Mouse (Mus musculus) hindbrain, embryonic 15.5 days (tissue): ENCODE results near the gene Gpc6. TPM values are rescaled to one million over a fixed set of nuclear protein-coding genes. Genes with fewer than 3 reads are reported as not detected.

Source experiments
- ATAC-seq: fragments of 200-750 bp; cut with Nextera tagmentation; 2 replicates; pipeline ENCODE4 v1.8.0; 2017; ENCODE audit warnings: low read depth, moderate number of reproducible peaks, moderate TSS enrichment; ENCODE audit not compliant: low FRiP score
- H3K27ac ChIP-seq: fragments of 300-500 bp; sonication (generic); replicated peaks from 2 replicates; pipeline ENCODE4 v1.5.1; 2015; ENCODE audit warnings: mild to moderate bottlenecking, inconsistent platforms
- H3K27me3 ChIP-seq: fragments of 300-500 bp; sonication (generic); 2 replicates; pipeline ENCODE4 v1.6.1; 2015; ENCODE audit warnings: control low read depth, inconsistent platforms
- H3K36me3 ChIP-seq: fragments of 300-500 bp; sonication (generic); 2 replicates; pipeline ENCODE4 v1.6.1; 2015; ENCODE audit warnings: control low read depth, inconsistent platforms
- H3K4me1 ChIP-seq: fragments of 300-500 bp; sonication (generic); replicated peaks from 2 replicates; pipeline ENCODE4 v1.6.1; 2015; ENCODE audit warnings: control low read depth, inconsistent platforms
- H3K4me2 ChIP-seq: fragments of 300-500 bp; sonication (generic); 2 replicates; pipeline ENCODE4 v1.6.1; 2015; ENCODE audit warnings: moderate library complexity, mild to moderate bottlenecking, inconsistent platforms
- H3K4me3 ChIP-seq: fragments of 300-500 bp; sonication (generic); 2 replicates; pipeline ENCODE4 v1.5.1; 2015; ENCODE audit warnings: mild to moderate bottlenecking, inconsistent platforms
- H3K9ac ChIP-seq: fragments of 300-500 bp; sonication (generic); 2 replicates; pipeline ENCODE4 v1.6.1; 2015; ENCODE audit warnings: inconsistent platforms
- H3K9me3 ChIP-seq: fragments of 300-500 bp; sonication (generic); 2 replicates; pipeline ENCODE4 v1.6.1; 2016; ENCODE audit warnings: control low read depth, inconsistent platforms
- WGBS: fragments of 180-500 bp; shearing (Covaris S2); methylation state at CpG from one replicate; pipeline ENCODE4 v1.1.7; 2015; 5-methylcytosine and 5-hydroxymethylcytosine counted together
- polyA plus RNA-seq: library from polyadenylated mRNA; unstranded; fragments of >200 nt; fragmentation: Nextera tagmentation; extraction: Ambion mirVana; gene quantifications from 2 replicates; pipeline ENCODE4 v1.2.1, GENCODE M21; 2015

Gene Gpc6
- polyA plus RNA-seq, 1 experiment from 2014 or later: 19.6 TPM

- Histone ChIP-seq H3K27me3 (no peaks in the 10 kb centered on the region), H3K9me3 (no peaks in the 10 kb centered on the region), H3K27ac (no peak overlapping the region), H3K4me3 (no peak overlapping the region), H3K4me1 (peaks cover 5% of the 10 kb centered on the region; the same call in 1 of the 2 replicates), H3K36me3 (no peaks in the 10 kb centered on the region), H3K4me2 (no peak overlapping the region), H3K9ac (no peak overlapping the region)
- 56% methylated on average over 5 of the region's 5 CpGs for WGBS
- no peak for ATAC-seq
Observed at GRCm38 (mm10) chr14:117022180-117022799, 97.2 kb downstream of the Gpc6 start.

GRCm38 (mm10) chr14:117034146-117034545, 109.0 kb downstream of the Gpc6 start:
- Histone ChIP-seq H3K4me1 (no peaks in the 10 kb centered on the region), H3K27ac (no peak overlapping the region), H3K36me3 (no peaks in the 10 kb centered on the region), H3K4me3 (no peak overlapping the region), H3K9ac (no peak overlapping the region), H3K4me2 (no peak overlapping the region), H3K9me3 (no peaks in the 10 kb centered on the region), H3K27me3 (no peaks in the 10 kb centered on the region)
- WGBS: 71% methylated on average over 4 of the region's 4 CpGs
- no peak for ATAC-seq

GRCm38 (mm10) chr14:117041017-117041416, 115.9 kb downstream of the Gpc6 start:
- H3K9ac ChIP-seq: no peak overlapping the region
- H3K4me1 ChIP-seq: no peaks in the 10 kb centered on the region
- H3K27me3 ChIP-seq: no peaks in the 10 kb centered on the region
- H3K4me2 ChIP-seq: no peak overlapping the region
- no peaks in the 10 kb centered on the region for H3K36me3 ChIP-seq
- H3K9me3 ChIP-seq: no peaks in the 10 kb centered on the region
- WGBS: 46% methylated on average over 5 of the region's 5 CpGs
- ATAC-seq: no peak
- H3K27ac ChIP-seq: no peak overlapping the region
- no peak overlapping the region for H3K4me3 ChIP-seq

GRCm38 (mm10) chr14:117048951-117049350, 123.8 kb downstream of the Gpc6 start:
- no peak for ATAC-seq
- Histone ChIP-seq H3K4me1 (no peaks in the 10 kb centered on the region; the same call in 1 of the 2 replicates), H3K9ac (no peak overlapping the region), H3K9me3 (no peaks in the 10 kb centered on the region), H3K27me3 (no peaks in the 10 kb centered on the region), H3K27ac (no peak overlapping the region), H3K4me2 (no peak overlapping the region), H3K4me3 (no peak overlapping the region), H3K36me3 (no peaks in the 10 kb centered on the region)
- WGBS: 54% methylated on average over 2 of the region's 2 CpGs

GRCm38 (mm10) chr14:117050877-117051276, 125.8 kb downstream of the Gpc6 start:
- Histone ChIP-seq H3K4me1 (no peaks in the 10 kb centered on the region; the same call in 1 of the 2 replicates), H3K4me2 (no peak overlapping the region), H3K4me3 (no peak overlapping the region), H3K9ac (no peak overlapping the region), H3K9me3 (no peaks in the 10 kb centered on the region), H3K36me3 (no peaks in the 10 kb centered on the region), H3K27ac (no peak overlapping the region), H3K27me3 (no peaks in the 10 kb centered on the region)
- no peak for ATAC-seq
- 66% methylated on average over 8 of the region's 8 CpGs for WGBS

- H3K27me3 ChIP-seq: no peaks in the 10 kb centered on the region
- H3K36me3 ChIP-seq: no peaks in the 10 kb centered on the region
- no peak overlapping the region for H3K4me3 ChIP-seq
- no peak overlapping the region for H3K4me2 ChIP-seq
- no peaks in the 10 kb centered on the region for H3K9me3 ChIP-seq
- 46% methylated on average over 6 of the region's 6 CpGs for WGBS
- no peak overlapping the region for H3K9ac ChIP-seq
- no peak for ATAC-seq
- H3K4me1 ChIP-seq: no peaks in the 10 kb centered on the region; the same call in 1 of the 2 replicates
- H3K27ac ChIP-seq: no peak overlapping the region
Observed at GRCm38 (mm10) chr14:117053361-117053760, 128.2 kb downstream of the Gpc6 start.

GRCm38 (mm10) chr14:117055134-117055533, 130.0 kb downstream of the Gpc6 start:
- H3K36me3 ChIP-seq: no peaks in the 10 kb centered on the region
- H3K27ac ChIP-seq: no peak overlapping the region
- H3K4me3 ChIP-seq: no peak overlapping the region
- H3K27me3 ChIP-seq: no peaks in the 10 kb centered on the region
- H3K9ac ChIP-seq: no peak overlapping the region
- H3K4me2 ChIP-seq: no peak overlapping the region
- peaks cover 3% of the 10 kb centered on the region; the same call in 1 of the 2 replicates for H3K4me1 ChIP-seq
- H3K9me3 ChIP-seq: no peaks in the 10 kb centered on the region
- ATAC-seq: no peak
- 74% methylated on average over 2 of the region's 2 CpGs for WGBS

GRCm38 (mm10) chr14:117061078-117061477, 136.0 kb downstream of the Gpc6 start:
- H3K4me2 ChIP-seq: no peak overlapping the region
- ATAC-seq: no peak
- WGBS: 40% methylated on average over 2 of the region's 2 CpGs

GRCm38 (mm10) chr14:117061527-117061926, 136.4 kb downstream of the Gpc6 start:
- no peak overlapping the region for H3K4me3 ChIP-seq
- ATAC-seq: no peak
- no peaks in the 10 kb centered on the region for H3K9me3 ChIP-seq
- H3K9ac ChIP-seq: no peak overlapping the region
- H3K36me3 ChIP-seq: no peaks in the 10 kb centered on the region
- 0 out of 2 replicates have a peak, but pooled peaks cover 3% of the 10 kb centered on the region for H3K4me1 ChIP-seq
- no peak overlapping the region for H3K4me2 ChIP-seq
- WGBS: 53% methylated on average over 2 of the region's 2 CpGs
- H3K27ac ChIP-seq: no peak overlapping the region
- no peaks in the 10 kb centered on the region for H3K27me3 ChIP-seq

More at GRCm38 (mm10) chr14:117061078-117061477, 136.0 kb downstream of the Gpc6 start:
- Histone ChIP-seq H3K4me1 (0 out of 2 replicates have a peak, but pooled peaks cover 3% of the 10 kb centered on the region), H3K9me3 (no peaks in the 10 kb centered on the region), H3K27me3 (no peaks in the 10 kb centered on the region), H3K36me3 (no peaks in the 10 kb centered on the region), H3K4me3 (no peak overlapping the region), H3K27ac (no peak overlapping the region), H3K9ac (no peak overlapping the region)

- no peak for ATAC-seq
Observed at GRCm38 (mm10) chr14:117068179-117068578, 143.1 kb downstream of the Gpc6 start.

GRCm38 (mm10) chr14:117070470-117071085, 145.5 kb downstream of the Gpc6 start:
- H3K9ac ChIP-seq: no peak overlapping the region
- no peaks in the 10 kb centered on the region for H3K27me3 ChIP-seq
- H3K9me3 ChIP-seq: no peaks in the 10 kb centered on the region
- H3K4me1 ChIP-seq: no peaks in the 10 kb centered on the region
- no peak overlapping the region for H3K4me3 ChIP-seq
- H3K4me2 ChIP-seq: no peak overlapping the region
- WGBS: 95% methylated on average over 4 of the region's 4 CpGs
- ATAC-seq: no peak
- no peaks in the 10 kb centered on the region for H3K36me3 ChIP-seq
- H3K27ac ChIP-seq: no peak overlapping the region

More at GRCm38 (mm10) chr14:117068179-117068578, 143.1 kb downstream of the Gpc6 start:
- H3K36me3 ChIP-seq: no peaks in the 10 kb centered on the region
- no peaks in the 10 kb centered on the region for H3K4me1 ChIP-seq
- H3K27ac ChIP-seq: no peak overlapping the region
- no peaks in the 10 kb centered on the region for H3K9me3 ChIP-seq
- H3K27me3 ChIP-seq: no peaks in the 10 kb centered on the region
- no peak overlapping the region for H3K9ac ChIP-seq
- no peak overlapping the region for H3K4me3 ChIP-seq
- H3K4me2 ChIP-seq: no peak overlapping the region
- 55% methylated on average over 5 of the region's 5 CpGs for WGBS

- no peak overlapping the region for H3K4me2 ChIP-seq
- whole genome bisulfite sequencing: 89% methylated on average over 4 of the region's 4 CpGs
- ATAC-seq: no peak
Observed at GRCm38 (mm10) chr14:117093586-117093985, 168.5 kb downstream of the Gpc6 start.

More at GRCm38 (mm10) chr14:117093586-117093985, 168.5 kb downstream of the Gpc6 start:
- H3K4me1 ChIP-seq: no peaks in the 10 kb centered on the region
- H3K27me3 ChIP-seq: no peaks in the 10 kb centered on the region
- H3K4me3 ChIP-seq: no peak overlapping the region
- H3K36me3 ChIP-seq: no peaks in the 10 kb centered on the region
- no peak overlapping the region for H3K27ac ChIP-seq
- no peaks in the 10 kb centered on the region for H3K9me3 ChIP-seq
- no peak overlapping the region for H3K9ac ChIP-seq
